Mouse (Mus musculus) erythroblast, embryonic 14.5 days (primary cell): Measurements from ENCODE around the gene Mgat5b. TPM values are rescaled to one million over a fixed set of nuclear protein-coding genes. Genes with fewer than 3 reads are reported as not detected.

Experiments
- H3K27me3 ChIP-seq: 2 replicates; pipeline ENCODE4 v1.6.1; 2012; ENCODE audit warnings: inconsistent platforms; ENCODE audit not compliant: control insufficient read depth
- H3K36me3 ChIP-seq: 2 replicates; pipeline ENCODE4 v1.6.1; 2012; ENCODE audit warnings: mild to moderate bottlenecking, inconsistent platforms; ENCODE audit not compliant: control insufficient read depth
- H3K4me1 ChIP-seq: 2 replicates; pipeline ENCODE4 v1.6.1; 2012; ENCODE audit warnings: inconsistent platforms; ENCODE audit not compliant: control insufficient read depth
- H3K4me3 ChIP-seq: replicated peaks from 2 replicates; pipeline ENCODE3; 2012; ENCODE audit warnings: moderate library complexity, mild to moderate bottlenecking, inconsistent platforms
- H3K9me3 ChIP-seq: 2 replicates; pipeline ENCODE4 v1.6.1; 2012; ENCODE audit warnings: low read length, inconsistent platforms, mixed read lengths; ENCODE audit not compliant: control insufficient read depth
- GATA1 ChIP-seq: IDR thresholded peaks from 2 replicates; pipeline ENCODE4 v1.6.1; 2012; ENCODE audit warnings: low read length, inconsistent platforms, mixed read lengths
- TAL1 ChIP-seq: IDR thresholded peaks from 3 replicates; pipeline ENCODE4 v1.6.1; 2012; ENCODE audit warnings: low read length, inconsistent platforms, mixed read lengths
- polyA plus RNA-seq: library from polyadenylated mRNA; stranded (reverse); fragments of >175 nt; gene quantifications from 2 replicates; pipeline ENCODE4 v1.2.3, GENCODE M21; 2012

Gene Mgat5b
- polyA plus RNA-seq, 1 experiment, result not detected

GRCm38 (mm10) chr11:117030018-117030417 is 111.4 kb downstream of the Mgat5b start:
- Histone ChIP-seq H3K27me3 (peaks cover under 1% of the 10 kb centered on the region), H3K4me3 (no peak overlapping the region), H3K36me3 (no peaks in the 10 kb centered on the region; the same call in 1 of the 2 replicates), H3K9me3 (peaks cover 8% of the 10 kb centered on the region), H3K4me1 (peaks cover 67% of the 10 kb centered on the region)
- TF ChIP-seq TAL1, result no peak
- TF ChIP-seq GATA1, result no peak

DNA sequence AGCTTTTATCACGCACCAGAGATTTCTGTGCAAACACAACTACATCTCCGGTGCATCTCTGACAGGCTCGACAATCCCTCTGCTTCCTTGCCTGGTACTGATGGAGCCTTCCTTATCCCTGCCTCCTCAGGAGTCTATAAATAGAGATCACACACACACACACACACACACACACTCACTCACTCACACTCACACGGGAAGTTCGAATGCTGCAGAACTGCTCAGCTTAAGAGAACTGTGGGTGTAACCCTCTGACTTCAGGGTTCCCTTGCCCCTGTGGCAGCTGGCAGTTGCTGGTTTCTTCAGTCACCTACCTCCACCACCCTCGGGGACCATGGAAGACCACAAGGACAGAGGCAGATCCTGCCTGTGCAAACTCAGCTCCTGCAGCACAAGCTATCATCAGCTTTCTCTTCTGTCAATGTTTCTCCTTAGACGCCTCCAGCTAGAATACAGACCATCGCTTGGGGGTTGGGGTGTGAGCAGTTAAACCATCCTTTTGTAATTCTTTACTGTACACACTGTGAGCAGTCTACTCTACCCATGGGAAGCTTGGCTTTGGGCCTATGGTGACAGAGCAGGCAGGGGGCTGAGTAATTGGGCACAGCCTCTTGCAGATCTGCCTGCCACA is 111.9 kb downstream of the Mgat5b start:
- Histone ChIP-seq H3K36me3 (no peaks in the 10 kb centered on the region; the same call in 1 of the 2 replicates), H3K9me3 (peaks cover 8% of the 10 kb centered on the region), H3K27me3 (peaks cover 5% of the 10 kb centered on the region), H3K4me1 (peaks cover 67% of the 10 kb centered on the region), H3K4me3 (no peak overlapping the region)
- TF ChIP-seq TAL1 (no peak), GATA1 (no peak)

DNA sequence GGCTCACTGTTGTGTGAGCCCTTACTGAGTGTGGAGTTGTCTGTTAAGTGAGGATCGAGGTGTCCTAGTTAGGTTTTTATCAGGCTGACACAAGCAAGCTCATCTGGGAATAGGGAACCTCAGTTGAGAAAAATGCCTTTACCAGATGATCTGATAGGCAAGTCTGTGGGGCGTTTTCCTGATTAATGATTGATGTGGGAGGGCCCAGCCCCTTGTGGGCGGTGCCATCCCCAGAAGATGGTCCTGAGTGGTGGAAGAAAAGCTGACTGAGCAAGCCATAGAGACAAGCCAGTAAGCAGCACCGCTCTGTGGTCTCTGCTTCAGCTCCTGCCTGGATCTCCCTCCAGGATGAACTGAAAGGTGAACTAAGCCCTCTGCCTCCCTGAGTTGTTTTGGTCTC is 112.6 kb downstream of the Mgat5b start:
- no peak for TF ChIP-seq GATA1
- no peak for TF ChIP-seq TAL1
- H3K4me3 ChIP-seq, result no peak overlapping the region
- peaks cover 11% of the 10 kb centered on the region for H3K27me3 ChIP-seq
- H3K36me3 ChIP-seq, result no peaks in the 10 kb centered on the region; the same call in 1 of the 2 replicates
- peaks cover 8% of the 10 kb centered on the region for H3K9me3 ChIP-seq
- peaks cover 62% of the 10 kb centered on the region for H3K4me1 ChIP-seq

GRCm38 (mm10) chr11:117035661-117036336 is 117.1 kb downstream of the Mgat5b start:
- Histone ChIP-seq H3K4me1 (peaks cover 19% of the 10 kb centered on the region), H3K36me3 (no peaks in the 10 kb centered on the region), H3K9me3 (peaks cover 10% of the 10 kb centered on the region), H3K4me3 (no peak overlapping the region), H3K27me3 (peaks cover 39% of the 10 kb centered on the region)
- TF ChIP-seq GATA1 (no peak), TAL1 (no peak)

Other genes starting within 250 kb of the Mgat5b start
- gene St6galnac1, start 143.4 kb upstream of the Mgat5b start, polyA plus RNA-seq, result not detected in 2 replicates
- gene Mxra7, start 90.8 kb upstream of the Mgat5b start, polyA plus RNA-seq, result 0.03 and 0.05 TPM in 2 replicates
- gene Mettl23, start 75.6 kb upstream of the Mgat5b start, polyA plus RNA-seq, result 3.4 and 3.5 TPM in 2 replicates
- gene Jmjd6, start 75.4 kb upstream of the Mgat5b start, polyA plus RNA-seq, result 3.6 and 5.9 TPM in 2 replicates
- 0.91 and 1.2 TPM in 2 replicates for gene Mfsd11, start 66.4 kb upstream of the Mgat5b start, polyA plus RNA-seq
- 109 and 111 TPM in 2 replicates for gene Srsf2, start 65.8 kb upstream of the Mgat5b start, polyA plus RNA-seq
- 9.0 and 11.2 TPM in 2 replicates for gene Sec14l1, start 196.3 kb downstream of the Mgat5b start, polyA plus RNA-seq